Mouse (Mus musculus): Measurements from ENCODE around the gene Tmem238.

DNA sequence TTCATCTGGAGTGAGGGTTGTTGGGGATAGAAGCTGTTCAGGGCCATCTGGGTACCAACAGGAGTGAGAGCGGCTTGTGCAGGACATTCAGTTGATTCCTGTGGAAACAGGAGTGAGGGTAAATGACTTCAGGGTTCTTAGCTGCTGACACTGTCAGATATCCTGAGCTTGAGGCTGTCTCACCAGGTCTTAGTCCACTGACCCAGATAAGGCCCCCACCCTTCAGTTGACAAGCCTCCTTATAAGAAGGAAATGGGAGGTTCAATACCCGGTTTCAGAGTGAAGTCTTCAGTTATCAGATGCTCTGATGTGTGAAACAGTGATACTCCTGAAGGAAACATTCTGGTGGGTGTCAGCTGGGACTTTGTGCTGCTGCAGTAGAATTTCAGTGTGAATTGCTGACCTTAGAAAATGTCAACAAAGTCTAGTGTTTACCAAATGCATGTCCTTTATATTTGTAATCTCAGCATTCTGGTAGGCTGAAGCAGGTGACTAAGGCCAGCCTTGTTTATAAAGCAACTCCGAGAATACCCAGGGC is 5.2 kb upstream of the Tmem238 start:
- TF ChIP-seq CTCF (IDR thresholded peaks at IDR 0.05; ENCODE audit: control insufficient read depth, insufficient read depth, insufficient read length) (no peak), MYOD1 (IDR thresholded peaks at IDR 0.05; ENCODE audit: control insufficient read depth, insufficient read length, low read depth) (no peak), MAX (IDR thresholded peaks at IDR 0.05) (no peak)

Measured in C2C12 (cell line).